Comparison of ENCODE assay signal across 21 mouse cellular contexts in genomic region chr14:86757132-86757531, GRCm38 (mm10).
DNase-seq lines count a peak whose midpoint lies in the region; ATAC-seq and TF ChIP-seq lines count a peak whose summit lies in the region.
"Had no signal": no experiment of that assay in that cellular context is flagged by ENCODE, and none has a peak within 500 bp of the region (broad histone marks: within the 10 kb centered on the region; RNA-seq: fewer than 3 reads in every experiment).

No protein-coding gene starts in this region.

- no peaks in the 10 kb centered on the region for H3K4me1 ChIP-seq in hindbrain, postnatal 0 days (ENCODE audit: insufficient read depth, low read length)
- H3K4me1 ChIP-seq in hindbrain, embryonic 13.5 days (replicated peaks) = no peaks in the 10 kb centered on the region
- peaks cover 25% of the 10 kb centered on the region for H3K4me1 ChIP-seq in heart, embryonic 10.5 days
- peaks cover 12% of the 10 kb centered on the region for H3K4me1 ChIP-seq in heart, postnatal 0 days (ENCODE audit: control insufficient read depth, insufficient read depth)
- H3K4me1 ChIP-seq: limb, embryonic 12.5 days had no signal

- no peak for ATAC-seq in hindbrain, postnatal 0 days
- ATAC-seq in hindbrain, embryonic 13.5 days (ENCODE audit: low FRiP score) = no peak
- ATAC-seq in heart, postnatal 0 days (ENCODE audit: insufficient read depth, low read depth) = peak; percentile 94
- ATAC-seq: activated CD4-positive, CD25-positive, alpha-beta regulatory T cell, adult 4 months had no signal

- no peaks in the 10 kb centered on the region for H3K9me3 ChIP-seq in hindbrain, postnatal 0 days (ENCODE audit: low read length)
- no peaks in the 10 kb centered on the region for H3K9me3 ChIP-seq in hindbrain, embryonic 13.5 days
- H3K9me3 ChIP-seq in heart, embryonic 10.5 days = no peaks in the 10 kb centered on the region
- no peaks in the 10 kb centered on the region for H3K9me3 ChIP-seq in heart, postnatal 0 days (replicated peaks; ENCODE audit: control insufficient read depth, low read length)
- H3K9me3 ChIP-seq: embryonic facial prominence, embryonic 15.5 days; forebrain, embryonic 10.5 days; limb, embryonic 12.5 days had no signal

- peak overlapping the region; percentile 65; the same call in 1 of the 2 replicates for H3K27ac ChIP-seq in hindbrain, postnatal 0 days
- no peak overlapping the region for H3K27ac ChIP-seq in hindbrain, embryonic 13.5 days
- H3K27ac ChIP-seq in heart, embryonic 10.5 days = peak overlapping the region; percentile 87
- H3K27ac ChIP-seq in heart, postnatal 0 days (ENCODE audit: low read depth) = peak overlapping the region; percentile 87
- H3K27ac ChIP-seq: forebrain, embryonic 10.5 days; left cerebral cortex, adult 2 months; limb, embryonic 12.5 days; liver, embryonic 14.5 days had no signal

- no peak for TF ChIP-seq EP300 in heart, postnatal 0 days (IDR thresholded peaks at IDR 0.05; ENCODE audit: low read depth)

- H3K27me3 ChIP-seq in hindbrain, postnatal 0 days (ENCODE audit: insufficient read depth, low read length) = no peaks in the 10 kb centered on the region
- no peaks in the 10 kb centered on the region for H3K27me3 ChIP-seq in hindbrain, embryonic 13.5 days
- no peaks in the 10 kb centered on the region for H3K27me3 ChIP-seq in heart, embryonic 10.5 days (ENCODE audit: insufficient read depth, poor library complexity, severe bottlenecking)
- no peaks in the 10 kb centered on the region for H3K27me3 ChIP-seq in heart, postnatal 0 days (ENCODE audit: control insufficient read depth, insufficient read depth, low read length)
- H3K27me3 ChIP-seq: embryonic facial prominence, embryonic 15.5 days; limb, embryonic 12.5 days had no signal

- no peak overlapping the region for H3K4me2 ChIP-seq in hindbrain, postnatal 0 days (ENCODE audit: low read depth, low read length)
- H3K4me2 ChIP-seq in hindbrain, embryonic 13.5 days = no peak overlapping the region
- peak overlapping the region; percentile 32; the same call in 1 of the 2 replicates for H3K4me2 ChIP-seq in heart, postnatal 0 days (ENCODE audit: low read depth, low read length)
- H3K4me2 ChIP-seq: embryonic facial prominence, embryonic 15.5 days; limb, embryonic 12.5 days; midbrain, embryonic 11.5 days had no signal

- DNase-seq in hindbrain, postnatal 0 days (ENCODE audit: low spot score) = no peak
- peak; percentile 4 for DNase-seq in NIH3T3 (ENCODE audit: low read depth)
- DNase-seq in heart, embryonic 10.5 days (ENCODE audit: low spot score) = no peak
- peak; percentile 72 for DNase-seq in heart, postnatal 0 days (ENCODE audit: low spot score)
- no peak for DNase-seq in layer of hippocampus, postnatal 36 days
- DNase-seq in liver = no peak
- DNase-seq: adrenal gland, postnatal 25 days; cerebellum, adult 11-12 months; cerebellum, postnatal 14 days; gastrocnemius, postnatal 14 days; kidney, postnatal 36 days; right cerebral cortex, postnatal 25 days; thymus, postnatal 25 days had no signal

- no peaks in the 10 kb centered on the region for H3K36me3 ChIP-seq in hindbrain, postnatal 0 days (ENCODE audit: insufficient read depth, low read length)
- no peaks in the 10 kb centered on the region for H3K36me3 ChIP-seq in hindbrain, embryonic 13.5 days
- no peaks in the 10 kb centered on the region for H3K36me3 ChIP-seq in heart, embryonic 10.5 days
- no peaks in the 10 kb centered on the region for H3K36me3 ChIP-seq in heart, postnatal 0 days (replicated peaks; ENCODE audit: control insufficient read depth, insufficient read depth, low read length)
- H3K36me3 ChIP-seq: embryonic facial prominence, embryonic 15.5 days; forebrain, embryonic 10.5 days; limb, embryonic 12.5 days had no signal

- WGBS in hindbrain, postnatal 0 days = 86% methylated on average over 4 of the region's 4 CpGs
- WGBS in hindbrain, embryonic 13.5 days = 84% methylated on average over 4 of the region's 4 CpGs
- 49% methylated on average over 4 of the region's 4 CpGs for WGBS in heart, embryonic 10.5 days
- WGBS in heart, postnatal 0 days = 35% methylated on average over 4 of the region's 4 CpGs

- TF ChIP-seq CTCF in hindbrain, postnatal 0 days (IDR thresholded peaks at IDR 0.05; ENCODE audit: low read depth) = no peak
- no peak for TF ChIP-seq CTCF in heart, postnatal 0 days (IDR thresholded peaks at IDR 0.05; ENCODE audit: low read depth)

- H3K9ac ChIP-seq in hindbrain, postnatal 0 days (replicated peaks; ENCODE audit: low read length) = no peak overlapping the region
- H3K9ac ChIP-seq in hindbrain, embryonic 13.5 days = no peak overlapping the region
- H3K9ac ChIP-seq in heart, postnatal 0 days (replicated peaks; ENCODE audit: low read depth, low read length) = no peak overlapping the region; the same call in 1 of the 2 replicates
- H3K9ac ChIP-seq: embryonic facial prominence, embryonic 15.5 days; limb, embryonic 12.5 days; liver, embryonic 14.5 days had no signal

- H3K4me3 ChIP-seq in hindbrain, postnatal 0 days (ENCODE audit: low read length) = no peak overlapping the region
- H3K4me3 ChIP-seq in hindbrain, embryonic 13.5 days = no peak overlapping the region
- H3K4me3 ChIP-seq in heart, embryonic 10.5 days = no peak overlapping the region
- no peak overlapping the region for H3K4me3 ChIP-seq in heart, postnatal 0 days (ENCODE audit: low read depth, low read length)
- H3K4me3 ChIP-seq: embryonic facial prominence, embryonic 15.5 days; forebrain, embryonic 10.5 days; left cerebral cortex, adult 2 months; limb, embryonic 12.5 days had no signal

Comparison
In these comparisons a context has a peak if more than half of its experiments do, and no peak if none do; other contexts are left out.
1. DNase-seq: peak in NIH3T3 (single experiment) and heart, postnatal 0 days (single experiment); none in hindbrain, postnatal 0 days (single experiment), heart, embryonic 10.5 days (single experiment), layer of hippocampus, postnatal 36 days (0 of 2) and liver (single experiment).